Mouse (Mus musculus): Measurements from ENCODE around the gene Nrbf2. TPM values are rescaled to one million over a fixed set of nuclear protein-coding genes. Genes with fewer than 3 reads are reported as not detected.

The Nrbf2 gene
- total RNA-seq, 2 experiments from 2014 or later, result 21.8 to 22.5 TPM

Other genes with a start within 250 kb of the Nrbf2 start
- 100 to 1,000 TPM; 103 to 110 TPM for gene Jmjd1c, start 189.2 kb downstream of the Nrbf2 start, total RNA-seq (2021)
- 10 to 100 TPM; 20.2 to 24.1 TPM for gene Reep3, start 188.4 kb downstream of the Nrbf2 start, total RNA-seq (2021)

Measured in layer of hippocampus, postnatal 36 days (tissue).